Mouse (Mus musculus): ENCODE data around the gene Glipr2. TPM values are rescaled to one million over a fixed set of nuclear protein-coding genes. Genes with fewer than 3 reads are reported as not detected.
A peak's percentile ranks its signal among the peaks of the same experiment; 100 is the strongest.

The Glipr2 gene
- polyA plus RNA-seq, 1 experiment = 2.9 TPM

DNA sequence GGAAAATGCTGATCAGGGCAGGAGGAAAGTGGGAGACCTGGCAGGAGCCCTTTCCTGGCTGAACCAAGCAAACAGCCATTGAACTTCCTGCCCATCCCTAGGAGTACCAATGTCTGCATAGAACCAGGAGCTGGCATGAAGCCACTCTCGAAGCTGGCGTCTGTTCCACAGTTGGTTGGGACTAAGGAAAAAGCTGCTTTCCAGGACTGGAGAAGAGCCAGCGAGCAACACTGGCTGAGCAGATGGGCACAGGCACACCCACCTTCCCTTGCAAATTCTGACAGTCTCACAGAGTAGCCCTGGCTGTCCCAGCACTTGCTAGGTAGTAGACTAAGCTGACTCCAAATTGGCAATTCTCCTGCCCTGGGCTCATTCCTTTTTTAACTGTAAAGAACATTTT, 22.5 kb downstream of the Glipr2 start:
- Histone ChIP-seq H3K4me1 (ENCODE audit: control insufficient read depth, insufficient read depth, insufficient read length, low read length) (peaks cover 5% of the 10 kb centered on the region; the same call in 1 of the 2 replicates), H3K27ac (replicated peaks; ENCODE audit: low read depth, low read length) (no peak overlapping the region), H3K4me3 (ENCODE audit: insufficient read depth, low read depth, low read length) (no peak overlapping the region)

DNA sequence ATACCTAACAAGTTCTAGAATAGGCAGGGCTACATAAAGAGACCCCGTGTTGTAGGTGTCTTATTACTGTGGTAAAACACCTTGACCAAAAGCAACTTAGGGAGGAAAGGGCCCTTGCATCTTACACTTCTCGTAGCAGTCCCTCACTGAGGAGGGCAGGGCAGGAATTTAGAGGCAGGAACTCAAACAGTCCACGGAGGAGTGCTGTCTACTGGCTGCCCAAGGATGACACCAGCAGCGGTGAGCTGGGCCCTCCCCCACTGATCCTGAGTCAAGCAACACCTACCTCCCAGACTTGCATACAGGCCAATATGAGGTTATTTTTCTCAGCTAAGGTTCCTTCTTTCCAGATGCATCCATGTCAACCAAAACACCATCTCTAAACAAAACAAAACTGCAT, 23.0 kb downstream of the Glipr2 start:
- peaks cover 5% of the 10 kb centered on the region; the same call in 1 of the 2 replicates for H3K4me1 ChIP-seq (ENCODE audit: control insufficient read depth, insufficient read depth, insufficient read length, low read length)
- no peak overlapping the region for H3K27ac ChIP-seq (replicated peaks; ENCODE audit: low read depth, low read length)

DNA sequence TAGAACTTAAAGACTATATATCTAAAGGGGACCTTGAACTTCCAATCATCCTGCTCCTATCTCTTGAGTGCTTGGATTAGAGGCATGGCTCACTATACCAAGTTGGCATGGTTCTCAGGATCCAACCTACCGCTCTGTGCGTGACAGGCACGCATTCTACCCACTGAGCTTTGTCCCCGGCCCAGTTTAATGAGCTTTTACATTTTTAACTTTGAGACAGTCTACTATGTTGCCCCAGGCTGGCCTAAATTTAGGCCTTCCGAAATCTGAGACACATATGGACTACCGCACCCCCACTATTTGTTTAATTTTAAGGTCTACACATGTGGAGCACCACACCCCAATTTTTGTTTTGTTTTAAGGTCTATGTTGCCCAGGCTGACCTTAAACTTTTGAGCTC, 23.6 kb downstream of the Glipr2 start:
- H3K27ac ChIP-seq (replicated peaks; ENCODE audit: low read depth, low read length) = no peak overlapping the region
- no peak overlapping the region for H3K4me3 ChIP-seq (ENCODE audit: insufficient read depth, low read depth, low read length)
- peaks cover 5% of the 10 kb centered on the region; the same call in 1 of the 2 replicates for H3K4me1 ChIP-seq (ENCODE audit: control insufficient read depth, insufficient read depth, insufficient read length, low read length)

More for the DNA sequence above, 23.0 kb downstream of the Glipr2 start:
- H3K4me3 ChIP-seq (ENCODE audit: insufficient read depth, low read depth, low read length) = no peak overlapping the region

DNA sequence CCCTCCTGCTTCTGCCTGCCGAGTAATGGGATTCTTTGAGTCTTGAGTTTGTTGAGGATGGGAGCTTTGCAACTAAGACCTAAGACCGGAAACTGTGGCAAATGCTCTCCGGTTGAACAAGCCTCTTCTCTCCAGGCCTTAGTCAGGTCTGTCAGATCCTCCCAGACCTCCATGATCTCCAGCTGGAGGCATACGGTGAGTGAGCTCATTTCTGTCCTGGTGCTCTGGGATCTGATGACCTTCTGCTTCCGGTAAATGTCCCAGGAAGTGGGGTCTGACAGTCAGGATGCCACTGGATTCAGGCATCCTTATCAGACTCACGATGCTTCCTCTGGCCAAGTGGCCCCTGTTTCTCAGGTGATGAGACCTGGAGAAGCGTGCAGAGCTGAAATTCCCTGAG, 24.1 kb downstream of the Glipr2 start:
- no peak overlapping the region for H3K27ac ChIP-seq (replicated peaks; ENCODE audit: low read depth, low read length)
- no peak overlapping the region for H3K4me3 ChIP-seq (ENCODE audit: insufficient read depth, low read depth, low read length)
- peaks cover 5% of the 10 kb centered on the region; the same call in 1 of the 2 replicates for H3K4me1 ChIP-seq (ENCODE audit: control insufficient read depth, insufficient read depth, insufficient read length, low read length)

DNA sequence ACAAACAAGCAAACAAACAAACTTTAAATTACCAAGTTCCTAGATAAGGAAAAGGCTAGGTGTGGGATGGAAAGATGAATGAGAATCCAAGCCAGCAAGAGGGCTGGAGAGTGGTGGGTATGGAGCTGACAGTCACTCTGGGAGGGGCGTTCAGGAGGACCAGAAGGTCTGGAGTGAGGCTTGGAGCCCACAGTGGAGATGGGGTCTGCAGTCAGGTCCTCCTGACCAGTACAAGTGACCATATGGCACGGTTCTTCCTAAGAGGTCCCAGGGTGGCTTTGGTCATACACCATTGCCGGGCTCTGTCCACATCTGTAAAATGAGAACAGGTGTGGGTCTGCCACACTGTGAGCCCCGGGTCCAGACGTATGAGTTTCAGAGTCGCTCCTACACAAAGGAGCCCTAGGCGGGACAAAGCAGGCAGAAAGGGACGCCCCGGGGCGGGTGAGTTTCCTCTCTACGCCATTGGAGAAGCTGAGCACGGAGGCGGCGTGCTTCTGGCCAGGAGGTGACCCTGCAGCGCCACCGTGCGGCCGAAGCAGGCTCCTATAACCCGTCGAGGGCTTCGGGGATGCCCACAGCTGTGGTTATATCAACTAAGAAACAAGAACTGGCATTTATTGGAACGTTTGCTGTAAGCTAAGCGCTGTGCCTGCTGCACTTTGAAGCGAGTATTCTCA, 25.0 kb downstream of the Glipr2 start:
- H3K4me1 ChIP-seq (ENCODE audit: control insufficient read depth, insufficient read depth, insufficient read length, low read length) = peaks cover 5% of the 10 kb centered on the region; the same call in 1 of the 2 replicates
- no peak overlapping the region for H3K27ac ChIP-seq (replicated peaks; ENCODE audit: low read depth, low read length)
- H3K4me3 ChIP-seq (ENCODE audit: insufficient read depth, low read depth, low read length) = peak overlapping the region; percentile 41

DNA sequence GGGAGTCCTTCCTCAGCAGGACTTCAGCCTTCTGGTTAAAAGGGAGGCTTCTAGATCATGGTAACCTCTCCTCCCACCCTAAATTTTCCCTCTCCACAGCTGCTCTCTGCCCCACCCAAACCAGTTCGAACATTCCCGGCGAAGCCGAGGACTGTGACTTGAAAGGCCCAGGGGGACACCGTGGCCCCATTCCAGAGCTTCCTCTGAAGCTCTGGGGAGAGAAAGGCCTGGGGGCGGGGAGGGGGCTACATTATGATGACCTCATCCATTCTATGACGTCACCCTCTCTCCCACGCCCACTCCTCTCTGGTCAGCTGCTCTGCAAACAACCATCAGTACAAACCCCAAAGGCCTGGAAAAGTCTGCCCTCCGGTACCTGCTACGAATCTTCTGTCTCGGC, 26.0 kb downstream of the Glipr2 start, which contains the start of gene Ccin:
Gene Ccin, plus strand, starts transcription at position 303 of the 400 bp plus-strand sequence.
- H3K4me1 ChIP-seq (ENCODE audit: control insufficient read depth, insufficient read depth, insufficient read length, low read length) = peaks cover 5% of the 10 kb centered on the region; the same call in 1 of the 2 replicates
- no peak within 1 kb of the TSS for H3K27ac ChIP-seq (replicated peaks; ENCODE audit: low read depth, low read length)
- peak within 1 kb of the TSS; percentile 41; the same call in 1 of the 2 replicates for H3K4me3 ChIP-seq (ENCODE audit: insufficient read depth, low read depth, low read length)

DNA sequence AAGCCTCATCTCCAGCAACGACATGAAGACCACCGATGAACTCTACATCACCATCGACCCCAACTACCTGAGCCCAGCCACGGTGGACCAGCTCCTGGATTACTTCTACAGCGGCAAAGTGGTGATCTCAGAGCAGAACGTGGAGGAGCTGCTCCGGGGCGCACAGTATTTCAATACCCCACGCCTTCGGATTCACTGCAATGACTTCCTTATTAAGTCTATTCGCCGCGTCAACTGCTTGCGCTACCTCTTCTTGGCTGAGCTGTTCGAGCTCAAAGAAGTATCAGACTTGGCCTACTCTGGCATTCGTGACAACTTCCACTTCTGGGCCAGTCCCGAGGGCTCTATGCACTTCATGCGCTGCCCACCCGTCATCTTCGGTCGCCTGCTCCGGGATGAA, 26.6 kb downstream of the Glipr2 start:
- H3K4me3 ChIP-seq (ENCODE audit: insufficient read depth, low read depth, low read length) = no peak overlapping the region
- H3K4me1 ChIP-seq (ENCODE audit: control insufficient read depth, insufficient read depth, insufficient read length, low read length) = peaks cover 4% of the 10 kb centered on the region; the same call in 1 of the 2 replicates
- H3K27ac ChIP-seq (replicated peaks; ENCODE audit: low read depth, low read length) = no peak overlapping the region

DNA sequence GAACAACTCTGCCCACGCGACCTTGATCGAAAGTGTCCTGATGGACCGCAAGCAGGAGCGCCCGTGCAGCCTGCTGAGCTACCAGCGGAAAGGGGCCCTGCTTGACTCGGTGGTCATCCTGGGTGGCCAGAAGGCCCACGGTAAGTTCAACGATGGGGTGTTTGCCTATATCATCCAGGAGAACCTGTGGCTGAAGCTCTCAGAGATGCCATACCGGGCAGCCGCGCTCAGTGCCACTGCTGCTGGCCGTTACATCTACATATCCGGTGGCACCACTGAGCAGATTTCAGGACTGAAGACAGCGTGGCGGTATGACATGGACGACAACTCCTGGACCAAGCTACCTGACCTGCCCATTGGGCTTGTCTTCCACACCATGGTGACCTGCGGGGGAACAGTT, 27.1 kb downstream of the Glipr2 start:
- Histone ChIP-seq H3K27ac (replicated peaks; ENCODE audit: low read depth, low read length) (no peak overlapping the region), H3K4me3 (ENCODE audit: insufficient read depth, low read depth, low read length) (no peak overlapping the region)

DNA sequence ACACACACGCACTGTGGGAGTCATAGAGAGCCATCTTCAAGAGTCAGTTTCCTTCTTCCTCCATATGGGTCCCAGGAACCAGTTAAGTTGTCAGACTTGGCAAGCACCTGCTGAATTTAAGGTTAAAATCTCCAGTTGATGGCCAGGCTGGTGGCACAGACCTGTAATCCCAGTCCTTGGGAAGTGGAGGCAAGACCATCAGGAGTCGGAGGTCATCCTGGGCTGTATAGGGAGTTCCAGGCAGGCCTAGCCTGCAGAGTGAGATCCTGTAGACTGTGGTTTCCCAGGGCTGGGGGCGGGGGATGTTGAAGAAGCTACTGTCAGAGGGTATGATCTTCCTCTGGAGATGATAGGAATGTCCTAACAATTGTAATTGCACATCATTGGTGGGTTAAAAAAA, 31.8 kb downstream of the Glipr2 start:
- Histone ChIP-seq H3K27ac (replicated peaks; ENCODE audit: low read depth, low read length) (no peak overlapping the region), H3K4me3 (ENCODE audit: insufficient read depth, low read depth, low read length) (no peak overlapping the region), H3K4me1 (ENCODE audit: control insufficient read depth, insufficient read depth, insufficient read length, low read length) (no peaks in the 10 kb centered on the region)

More for the DNA sequence above, 27.1 kb downstream of the Glipr2 start:
- H3K4me1 ChIP-seq (ENCODE audit: control insufficient read depth, insufficient read depth, insufficient read length, low read length) = no peaks in the 10 kb centered on the region

DNA sequence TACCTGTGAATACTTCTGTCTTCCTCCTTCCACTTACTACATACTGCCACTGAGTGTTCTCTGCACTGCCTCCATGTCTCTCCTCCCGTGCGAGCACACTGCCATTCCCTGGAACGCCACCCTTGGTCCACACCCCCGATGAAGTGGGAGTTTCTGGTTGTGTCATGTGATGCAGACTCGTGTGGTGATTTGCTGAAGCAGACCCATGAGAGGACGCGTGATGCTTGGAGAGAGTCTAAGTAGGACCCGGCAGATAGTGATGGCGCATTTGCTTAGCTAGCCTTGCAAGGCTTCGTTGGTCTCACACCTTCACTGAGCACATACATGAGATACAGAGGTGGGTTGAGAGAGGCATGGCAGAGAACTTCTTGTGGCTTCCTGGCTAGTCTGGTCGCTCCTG, 35.9 kb downstream of the Glipr2 start:
- no peak overlapping the region for H3K4me3 ChIP-seq (ENCODE audit: insufficient read depth, low read depth, low read length)
- H3K27ac ChIP-seq (replicated peaks; ENCODE audit: low read depth, low read length) = no peak overlapping the region
- peaks cover 5% of the 10 kb centered on the region; the same call in 1 of the 2 replicates for H3K4me1 ChIP-seq (ENCODE audit: control insufficient read depth, insufficient read depth, insufficient read length, low read length)

DNA sequence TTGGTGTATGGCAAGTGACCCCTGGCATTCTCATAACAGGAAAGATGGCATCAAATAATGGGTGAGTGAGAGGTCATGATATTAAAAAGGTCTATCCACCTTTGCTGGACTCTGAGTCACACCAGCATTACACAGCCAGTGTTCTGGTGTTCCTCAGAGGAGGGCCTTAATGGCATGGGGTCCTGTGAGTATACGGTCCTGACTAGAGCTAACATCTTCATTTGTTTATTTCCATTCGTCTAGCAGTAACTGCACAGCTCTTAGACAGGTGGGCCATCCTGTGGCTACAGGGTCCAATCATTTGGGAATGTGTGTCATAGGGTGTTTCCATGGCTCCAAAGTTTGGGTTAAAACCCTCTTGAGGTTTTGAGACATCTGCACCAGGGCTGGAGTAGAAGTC, 37.1 kb downstream of the Glipr2 start:
- no peak overlapping the region for H3K27ac ChIP-seq (replicated peaks; ENCODE audit: low read depth, low read length)
- H3K4me3 ChIP-seq (ENCODE audit: insufficient read depth, low read depth, low read length) = no peak overlapping the region
- peaks cover 5% of the 10 kb centered on the region; the same call in 1 of the 2 replicates for H3K4me1 ChIP-seq (ENCODE audit: control insufficient read depth, insufficient read depth, insufficient read length, low read length)

DNA sequence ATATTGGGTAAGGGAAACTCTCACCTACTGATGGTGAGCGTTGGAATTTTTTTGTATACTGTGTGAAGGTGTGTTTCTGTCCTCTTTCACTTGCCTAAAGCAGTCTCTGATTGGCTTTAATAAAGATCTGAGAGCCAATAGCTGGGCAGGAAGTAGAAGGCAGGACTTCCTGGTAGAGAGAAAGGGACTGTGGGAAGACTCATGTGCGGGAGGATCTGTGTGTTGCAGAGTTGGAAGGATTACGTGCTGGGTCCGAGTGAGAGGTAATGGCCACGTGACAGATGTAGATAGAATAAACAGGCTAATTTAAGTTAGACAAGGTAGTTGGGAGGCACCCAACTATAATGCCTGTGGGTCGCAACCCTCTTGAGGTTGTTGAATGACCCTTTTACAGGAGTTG, 46.4 kb downstream of the Glipr2 start:
- no peak overlapping the region for H3K4me3 ChIP-seq (ENCODE audit: insufficient read depth, low read depth, low read length)
- H3K4me1 ChIP-seq (ENCODE audit: control insufficient read depth, insufficient read depth, insufficient read length, low read length) = no peaks in the 10 kb centered on the region
- no peak overlapping the region for H3K27ac ChIP-seq (replicated peaks; ENCODE audit: low read depth, low read length)

DNA sequence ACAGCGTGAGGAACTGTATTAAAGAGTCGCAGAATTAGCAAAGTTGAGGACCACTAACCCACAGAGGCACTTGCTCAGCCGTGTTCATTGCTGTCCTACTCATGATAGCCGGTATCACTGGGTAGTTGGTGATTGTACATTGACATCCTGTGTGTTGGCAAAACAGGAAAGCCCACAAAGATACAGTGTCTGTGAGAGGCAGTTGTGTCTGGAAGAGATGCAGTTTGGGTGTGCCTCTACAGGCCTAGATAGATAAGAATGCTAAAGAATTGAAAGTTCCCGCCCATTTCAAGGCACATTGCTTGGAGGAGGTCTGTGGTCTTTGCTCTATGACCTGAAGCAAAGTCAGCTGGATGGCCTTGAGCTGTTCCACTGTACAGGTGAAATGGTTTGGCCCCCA, 46.9 kb downstream of the Glipr2 start, which contains the start of gene Clta:
Gene Clta, plus strand, starts transcription at position 327 of the 400 bp plus-strand sequence.
- no peaks in the 10 kb centered on the region for H3K4me1 ChIP-seq (ENCODE audit: control insufficient read depth, insufficient read depth, insufficient read length, low read length)
- no peak within 1 kb of the TSS for H3K4me3 ChIP-seq (ENCODE audit: insufficient read depth, low read depth, low read length)
- no peak within 1 kb of the TSS for H3K27ac ChIP-seq (replicated peaks; ENCODE audit: low read depth, low read length)

DNA sequence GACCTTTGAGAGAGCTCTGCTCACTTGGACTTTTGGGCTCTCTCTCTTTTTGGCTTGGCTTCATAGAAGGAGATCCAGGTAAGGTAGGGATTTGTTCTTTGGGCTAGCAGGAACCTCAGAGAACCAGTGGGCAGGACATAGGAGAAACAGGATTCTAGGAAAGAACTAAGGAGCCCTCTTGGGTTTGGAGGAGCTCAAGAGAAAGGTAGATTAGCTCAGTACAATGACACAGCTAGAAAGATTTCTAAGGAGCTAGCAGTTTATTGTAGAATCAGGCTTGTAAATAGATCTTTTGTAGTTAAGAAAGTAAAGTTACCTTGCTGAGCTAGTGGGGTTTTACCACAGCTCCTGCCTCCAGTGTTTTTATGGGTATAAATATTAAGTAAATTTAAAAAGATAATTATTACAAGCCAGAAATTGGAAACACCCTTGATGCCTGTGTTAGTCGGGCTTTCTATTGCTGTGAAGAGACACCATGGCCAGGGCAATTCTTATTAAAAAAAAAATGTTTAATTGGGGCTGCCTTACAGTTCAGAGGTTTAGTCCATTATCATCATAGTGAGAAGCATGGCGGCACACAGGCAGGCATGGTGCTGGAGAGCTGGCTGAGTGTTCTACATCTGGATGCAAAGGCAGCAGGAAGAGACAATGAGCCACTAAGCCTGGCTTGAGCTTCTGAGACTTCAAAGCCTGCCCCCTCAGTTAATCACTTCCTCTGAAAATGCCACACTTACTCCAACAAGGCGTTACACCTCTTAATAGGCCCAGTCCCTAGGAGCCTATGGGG, 47.6 kb downstream of the Glipr2 start:
- Histone ChIP-seq H3K4me3 (ENCODE audit: insufficient read depth, low read depth, low read length) (no peak overlapping the region), H3K27ac (replicated peaks; ENCODE audit: low read depth, low read length) (no peak overlapping the region), H3K4me1 (ENCODE audit: control insufficient read depth, insufficient read depth, insufficient read length, low read length) (no peaks in the 10 kb centered on the region)

DNA sequence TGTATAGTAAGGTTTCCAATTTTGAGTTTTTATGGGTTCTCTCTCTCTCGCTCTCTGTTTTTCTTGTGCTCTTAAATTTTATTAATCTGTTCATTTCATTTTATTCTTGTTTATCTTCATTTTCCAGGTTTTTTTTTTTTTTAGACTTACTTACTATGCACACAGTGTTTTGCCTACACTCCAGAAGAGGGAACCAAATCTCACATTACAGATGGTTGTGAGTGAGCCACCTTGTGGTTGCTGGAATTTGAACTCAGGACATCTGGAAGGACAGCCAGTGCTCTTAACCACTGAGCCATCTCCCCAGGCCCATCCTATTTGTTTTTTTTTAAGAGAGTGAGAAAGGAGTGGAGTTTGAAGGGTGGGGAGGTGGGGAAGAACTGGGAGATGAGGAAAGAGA, 53.0 kb downstream of the Glipr2 start:
- Histone ChIP-seq H3K4me1 (ENCODE audit: control insufficient read depth, insufficient read depth, insufficient read length, low read length) (peaks cover 7% of the 10 kb centered on the region; the same call in 1 of the 2 replicates), H3K4me3 (ENCODE audit: insufficient read depth, low read depth, low read length) (no peak overlapping the region), H3K27ac (replicated peaks; ENCODE audit: low read depth, low read length) (no peak overlapping the region)
